Mouse (Mus musculus): ENCODE measurements around the gene Gimap9. TPM values are rescaled to one million over a fixed set of nuclear protein-coding genes. Genes with fewer than 3 reads are reported as not detected.

Gene Gimap9
- total and polyA plus RNA-seq, 2 experiments from 2014 or later: 0.55 to 1.1 TPM

- Histone ChIP-seq H3K36me3 (ENCODE audit: insufficient read depth, low read length) (no peaks in the 10 kb centered on the region), H3K27me3 (ENCODE audit: insufficient read depth, low read length) (peaks cover 5% of the 10 kb centered on the region; the same call in 1 of the 2 replicates), H3K27ac (ENCODE audit: low read depth, low read length) (no peak within 1 kb of the TSS), H3K4me1 (ENCODE audit: insufficient read depth, low read length) (no peaks in the 10 kb centered on the region), H3K9me3 (ENCODE audit: low read length) (no peaks in the 10 kb centered on the region), H3K9ac (replicated peaks; ENCODE audit: low read length, poor library complexity, severe bottlenecking) (no peak within 1 kb of the TSS; the same call in 1 of the 2 replicates), H3K4me3 (ENCODE audit: low read depth, low read length) (no peak within 1 kb of the TSS), H3K4me2 (ENCODE audit: low read depth, low read length, poor library complexity, severe bottlenecking) (no peak within 1 kb of the TSS)
- no peak for ATAC-seq (ENCODE audit: low FRiP score)
- 41% methylated on average over 3 of the region's 3 CpGs for WGBS
- TF ChIP-seq CTCF (IDR thresholded peaks at IDR 0.05): peak; percentile 57
- peak; percentile 50 for DNase-seq (ENCODE audit: low spot score)
Observed at GRCm38 (mm10) chr6:48646995-48647394, 28.9 kb upstream of the Gimap9 start, which contains the start of gene Gimap8. TSS of gene Gimap8 (plus strand) at chr6:48647234.

- Histone ChIP-seq H3K4me1 (ENCODE audit: insufficient read depth, low read length) (no peaks in the 10 kb centered on the region), H3K27ac (ENCODE audit: low read depth, low read length) (no peak overlapping the region), H3K4me3 (ENCODE audit: low read depth, low read length) (no peak overlapping the region), H3K9me3 (ENCODE audit: low read length) (no peaks in the 10 kb centered on the region), H3K36me3 (ENCODE audit: insufficient read depth, low read length) (no peaks in the 10 kb centered on the region), H3K9ac (replicated peaks; ENCODE audit: low read length, poor library complexity, severe bottlenecking) (no peak overlapping the region), H3K27me3 (ENCODE audit: insufficient read depth, low read length) (peaks cover 5% of the 10 kb centered on the region; the same call in 1 of the 2 replicates), H3K4me2 (ENCODE audit: low read depth, low read length, poor library complexity, severe bottlenecking) (no peak overlapping the region)
- no peak for ATAC-seq (ENCODE audit: low FRiP score)
- no peak for DNase-seq (ENCODE audit: low spot score)
- no peak for TF ChIP-seq CTCF (IDR thresholded peaks at IDR 0.05)
- 93% methylated on average over 2 of the region's 2 CpGs for WGBS
Observed at GRCm38 (mm10) chr6:48647611-48648010, 28.3 kb upstream of the Gimap9 start.

DNA sequence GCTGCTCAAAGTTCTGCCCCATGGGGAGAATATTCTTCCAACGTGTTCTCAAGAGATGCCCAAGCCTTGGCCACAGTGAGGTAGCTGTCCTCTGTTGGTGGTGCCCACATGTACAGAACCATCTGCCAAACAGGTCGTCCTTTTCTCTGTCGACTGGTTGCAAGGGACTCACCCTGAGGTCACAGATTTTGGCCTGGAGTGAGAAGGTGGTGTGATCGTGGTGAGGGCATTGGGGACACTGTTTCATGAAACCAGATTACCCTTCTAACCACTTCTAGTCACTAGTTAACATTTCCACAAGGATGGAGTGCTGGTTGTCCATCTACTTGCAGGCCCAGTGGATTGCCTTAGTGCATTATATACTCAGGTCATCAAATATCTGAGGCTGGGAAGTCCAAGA, 27.1 kb upstream of the Gimap9 start:
- Histone ChIP-seq H3K4me2 (ENCODE audit: low read depth, low read length, poor library complexity, severe bottlenecking) (no peak overlapping the region), H3K4me1 (ENCODE audit: insufficient read depth, low read length) (no peaks in the 10 kb centered on the region), H3K9ac (replicated peaks; ENCODE audit: low read length, poor library complexity, severe bottlenecking) (no peak overlapping the region), H3K36me3 (ENCODE audit: insufficient read depth, low read length) (no peaks in the 10 kb centered on the region), H3K27me3 (ENCODE audit: insufficient read depth, low read length) (peaks cover 5% of the 10 kb centered on the region; the same call in 1 of the 2 replicates), H3K27ac (ENCODE audit: low read depth, low read length) (no peak overlapping the region), H3K4me3 (ENCODE audit: low read depth, low read length) (no peak overlapping the region), H3K9me3 (ENCODE audit: low read length) (no peaks in the 10 kb centered on the region)
- DNase-seq (ENCODE audit: low spot score): no peak
- ATAC-seq (ENCODE audit: low FRiP score): no peak
- WGBS: 88% methylated on average over 4 of the region's 4 CpGs
- no peak for TF ChIP-seq CTCF (IDR thresholded peaks at IDR 0.05)

GRCm38 (mm10) chr6:48650041-48650440, 25.9 kb upstream of the Gimap9 start:
- ATAC-seq (ENCODE audit: low FRiP score): no peak
- Histone ChIP-seq H3K9me3 (ENCODE audit: low read length) (no peaks in the 10 kb centered on the region), H3K4me1 (ENCODE audit: insufficient read depth, low read length) (no peaks in the 10 kb centered on the region), H3K4me2 (ENCODE audit: low read depth, low read length, poor library complexity, severe bottlenecking) (no peak overlapping the region), H3K36me3 (ENCODE audit: insufficient read depth, low read length) (no peaks in the 10 kb centered on the region), H3K27me3 (ENCODE audit: insufficient read depth, low read length) (peaks cover 5% of the 10 kb centered on the region; the same call in 1 of the 2 replicates), H3K27ac (ENCODE audit: low read depth, low read length) (no peak overlapping the region), H3K9ac (replicated peaks; ENCODE audit: low read length, poor library complexity, severe bottlenecking) (no peak overlapping the region), H3K4me3 (ENCODE audit: low read depth, low read length) (no peak overlapping the region)
- TF ChIP-seq CTCF (IDR thresholded peaks at IDR 0.05): no peak
- 90% methylated on average over 9 of the region's 9 CpGs for WGBS
- DNase-seq (ENCODE audit: low spot score): no peak

DNA sequence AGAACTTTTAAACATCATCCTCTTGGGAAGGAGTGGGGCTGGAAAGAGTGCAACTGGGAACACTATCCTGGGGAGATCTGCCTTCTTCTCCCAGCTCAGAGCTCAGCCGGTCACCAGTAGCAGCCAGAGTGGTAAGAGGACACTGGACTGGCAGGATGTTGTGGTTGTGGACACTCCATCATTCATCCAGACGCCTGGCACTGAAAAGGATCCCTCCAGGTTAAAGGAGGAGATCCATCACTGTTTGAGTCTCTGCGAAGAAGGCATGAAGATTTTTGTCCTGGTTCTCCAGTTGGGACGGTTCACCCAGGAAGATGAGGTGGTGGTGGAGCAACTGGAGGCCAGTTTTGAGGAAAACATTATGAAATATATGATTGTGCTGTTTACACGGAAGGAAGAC, 17.2 kb upstream of the Gimap9 start:
- no peak overlapping the region for H3K9ac ChIP-seq (replicated peaks; ENCODE audit: low read length, poor library complexity, severe bottlenecking)
- TF ChIP-seq CTCF (IDR thresholded peaks at IDR 0.05): no peak
- 83% methylated on average over 5 of the region's 5 CpGs for WGBS
- H3K36me3 ChIP-seq (ENCODE audit: insufficient read depth, low read length): no peaks in the 10 kb centered on the region
- H3K27me3 ChIP-seq (ENCODE audit: insufficient read depth, low read length): no peaks in the 10 kb centered on the region
- H3K4me3 ChIP-seq (ENCODE audit: low read depth, low read length): no peak overlapping the region
- H3K27ac ChIP-seq (ENCODE audit: low read depth, low read length): no peak overlapping the region
- no peaks in the 10 kb centered on the region for H3K4me1 ChIP-seq (ENCODE audit: insufficient read depth, low read length)
- DNase-seq (ENCODE audit: low spot score) (no peak), ATAC-seq (ENCODE audit: low FRiP score) (no peak)
- no peaks in the 10 kb centered on the region for H3K9me3 ChIP-seq (ENCODE audit: low read length)
- H3K4me2 ChIP-seq (ENCODE audit: low read depth, low read length, poor library complexity, severe bottlenecking): no peak overlapping the region

- no peak for DNase-seq (ENCODE audit: low spot score)
- no peak overlapping the region for H3K27ac ChIP-seq (ENCODE audit: low read depth, low read length)
- H3K9me3 ChIP-seq (ENCODE audit: low read length): no peaks in the 10 kb centered on the region
- H3K4me3 ChIP-seq (ENCODE audit: low read depth, low read length): no peak overlapping the region
- 77% methylated on average over 4 of the region's 4 CpGs for WGBS
- no peak overlapping the region for H3K9ac ChIP-seq (replicated peaks; ENCODE audit: low read length, poor library complexity, severe bottlenecking)
- no peak for ATAC-seq (ENCODE audit: low FRiP score)
- no peak for TF ChIP-seq CTCF (IDR thresholded peaks at IDR 0.05)
- H3K4me1 ChIP-seq (ENCODE audit: insufficient read depth, low read length): no peaks in the 10 kb centered on the region
- H3K4me2 ChIP-seq (ENCODE audit: low read depth, low read length, poor library complexity, severe bottlenecking): no peak overlapping the region
- H3K27me3 ChIP-seq (ENCODE audit: insufficient read depth, low read length): no peaks in the 10 kb centered on the region
- no peaks in the 10 kb centered on the region for H3K36me3 ChIP-seq (ENCODE audit: insufficient read depth, low read length)
Observed at GRCm38 (mm10) chr6:48664750-48665149, 11.2 kb upstream of the Gimap9 start.
